Mouse (Mus musculus) cortical plate, adult 2 months (tissue): ENCODE measurements at regions not wholly inside any gene's neighbourhood (a gene's known extent, or its start where the extent isn't known, plus 50 kb on each side); places are given as distances from the start of the nearest gene placed in this dataset.

Experiments used
- CTCF ChIP-seq: fragments of 200-500 bp; IDR thresholded peaks from 2 replicates; pipeline ENCODE4 v1.5.1; 2011; ENCODE audit warnings: mild to moderate bottlenecking, control low read depth, low read length; ENCODE audit not compliant: insufficient read depth; ENCODE audit errors: extremely low read depth
- POLR2A ChIP-seq: fragments of 200-500 bp; IDR thresholded peaks from 2 replicates; pipeline ENCODE4 v1.6.1; 2011; ENCODE audit warnings: mild to moderate bottlenecking, low read length, control low read depth; ENCODE audit not compliant: insufficient read depth; ENCODE audit errors: extremely low read depth

DNA sequence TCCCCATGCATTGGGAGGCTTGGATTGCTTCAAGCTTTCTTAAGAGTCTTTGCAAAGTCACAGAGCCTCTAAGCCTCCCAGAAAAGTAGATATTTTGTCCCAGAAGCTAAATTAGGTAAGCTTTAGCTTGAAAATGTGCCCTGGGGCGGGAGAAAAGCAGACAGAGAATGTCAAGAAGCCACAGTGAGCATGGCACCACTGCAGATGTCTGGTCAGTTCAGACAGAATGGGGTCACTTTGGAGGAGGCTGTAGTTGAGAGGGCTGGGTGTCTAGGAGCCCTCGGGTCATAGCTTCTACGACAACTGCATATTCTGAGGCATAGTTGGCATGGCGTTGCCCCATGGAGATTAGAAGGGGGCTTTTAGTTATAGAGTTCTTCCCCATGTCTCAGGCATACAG lies 328.6 kb upstream of the Npvf start:
- TF ChIP-seq CTCF = no peak
- no peak for TF ChIP-seq POLR2A
